Mouse (Mus musculus) cerebral cortex, adult 2 months (tissue): Measurements from ENCODE around the gene Myo18a.

Source experiments
- WGBS: fragments of 180-500 bp; shearing (Covaris S2); methylation state at CpG from one replicate; pipeline ENCODE4 v1.1.7; 2018; 5-methylcytosine and 5-hydroxymethylcytosine counted together

Myo18a gene

DNA sequence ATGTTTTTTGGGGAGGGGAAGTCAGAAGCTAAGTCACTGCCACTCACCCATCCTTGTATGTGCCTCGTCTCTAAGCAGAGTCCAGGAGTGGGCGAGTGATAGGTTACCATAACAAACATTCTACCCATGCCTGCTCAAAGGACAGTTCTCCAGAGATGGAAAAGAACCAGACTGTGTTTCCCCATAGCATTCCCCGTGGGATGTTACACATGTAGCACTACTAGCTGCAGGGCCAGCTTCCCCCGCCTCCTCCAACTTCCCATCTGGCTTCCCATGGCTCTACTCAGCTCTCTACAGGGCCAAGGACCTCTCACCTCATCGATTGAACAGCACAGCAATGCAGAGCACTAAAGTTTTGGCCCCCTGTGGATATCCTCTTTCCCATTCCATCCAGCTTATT lies 32.2 kb downstream of the Myo18a start:
- 44% methylated on average over 5 of the region's 5 CpGs for WGBS

DNA sequence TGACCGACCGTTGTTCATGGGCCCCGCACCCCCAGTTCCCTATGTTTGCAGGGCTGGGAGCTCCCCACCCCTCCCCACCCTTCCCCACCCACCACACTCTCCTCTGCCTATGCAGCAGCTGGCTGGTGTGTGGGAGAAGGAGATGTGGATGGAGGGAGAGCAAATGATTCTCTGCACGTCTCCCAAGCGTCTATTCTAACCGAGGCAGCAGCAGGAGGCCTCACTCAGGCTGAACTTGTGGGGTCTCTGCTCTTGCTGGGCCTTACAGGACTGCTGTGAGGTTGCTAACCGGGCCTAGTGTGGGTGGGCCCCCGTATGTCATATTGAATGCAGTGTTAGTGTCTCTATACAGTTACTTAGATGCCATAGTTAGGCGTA lies 37.4 kb downstream of the Myo18a start:
- WGBS, result 30% methylated on average over 9 of the region's 9 CpGs

DNA sequence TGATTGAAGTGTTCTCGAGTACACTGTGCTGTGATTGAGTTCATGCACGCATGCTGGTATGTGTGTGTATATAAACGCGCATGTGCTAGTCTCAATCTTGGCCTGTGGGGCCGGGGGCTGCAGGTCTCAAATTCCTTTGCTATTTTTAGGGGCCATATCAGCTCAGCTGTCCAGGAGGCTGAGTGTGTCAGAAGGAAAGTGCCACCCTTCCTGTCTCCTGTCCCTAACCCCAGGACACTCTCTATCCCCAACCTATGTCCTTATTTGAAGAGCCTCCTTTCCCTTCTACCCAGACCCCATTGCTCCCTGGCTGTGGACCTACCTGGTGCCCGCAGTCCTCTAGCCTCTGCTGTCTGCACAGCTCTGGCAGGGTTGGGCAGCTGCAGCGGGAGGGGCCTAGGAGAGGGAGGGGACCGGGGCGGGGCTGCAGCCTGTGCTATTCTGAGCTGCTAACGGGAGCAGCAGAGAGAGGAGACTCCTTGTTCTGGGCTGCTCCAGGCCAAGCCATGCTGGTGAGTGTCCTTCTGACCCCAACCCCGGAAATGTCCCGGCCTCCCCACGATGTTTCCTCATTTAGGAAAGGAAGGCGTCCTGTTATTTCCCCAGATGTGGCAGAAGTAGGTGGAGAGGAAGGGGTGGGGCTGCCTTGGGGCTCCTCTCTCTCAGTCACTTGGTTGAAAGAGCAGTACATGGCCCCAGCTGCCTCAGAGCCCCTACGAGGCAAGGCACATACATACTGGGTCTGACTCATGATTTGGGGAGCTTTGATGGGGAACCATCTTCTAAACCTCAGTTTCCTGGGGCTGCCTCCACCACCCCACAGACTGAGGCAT lies 38.0 kb downstream of the Myo18a start:
- 14% methylated on average over 15 of the region's 15 CpGs for WGBS

DNA sequence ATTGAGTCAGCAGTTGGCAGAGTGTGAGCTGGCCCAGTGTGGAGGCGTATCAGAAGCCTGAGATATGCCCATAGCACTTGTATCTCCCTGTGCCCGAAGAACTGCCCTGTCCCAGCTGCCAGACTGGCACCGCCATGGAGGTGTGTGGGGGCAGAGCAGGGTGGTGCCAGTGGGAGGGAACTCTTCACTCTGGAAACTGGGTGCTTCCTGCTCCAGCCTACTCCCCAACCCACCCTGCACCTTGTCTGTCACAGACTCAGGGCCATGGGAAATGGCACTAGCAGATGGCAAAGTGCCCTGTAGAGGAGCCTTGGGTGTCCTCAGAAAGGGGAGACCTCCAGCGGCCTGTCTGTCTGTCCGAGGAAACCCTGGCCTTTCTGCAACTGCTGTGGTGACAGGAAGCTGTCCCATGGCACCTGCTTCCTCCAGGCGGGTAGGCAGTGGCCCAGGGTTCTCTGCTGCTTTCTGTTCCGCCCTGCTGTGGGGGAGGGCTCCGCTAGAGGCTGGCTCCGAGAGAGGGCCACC lies 39.4 kb downstream of the Myo18a start:
- WGBS, result 46% methylated on average over 9 of the region's 9 CpGs

GRCm38 (mm10) chr11:77806218-77806617 lies 43.2 kb downstream of the Myo18a start:
- 7% methylated on average over 2 of the region's 2 CpGs for WGBS

DNA sequence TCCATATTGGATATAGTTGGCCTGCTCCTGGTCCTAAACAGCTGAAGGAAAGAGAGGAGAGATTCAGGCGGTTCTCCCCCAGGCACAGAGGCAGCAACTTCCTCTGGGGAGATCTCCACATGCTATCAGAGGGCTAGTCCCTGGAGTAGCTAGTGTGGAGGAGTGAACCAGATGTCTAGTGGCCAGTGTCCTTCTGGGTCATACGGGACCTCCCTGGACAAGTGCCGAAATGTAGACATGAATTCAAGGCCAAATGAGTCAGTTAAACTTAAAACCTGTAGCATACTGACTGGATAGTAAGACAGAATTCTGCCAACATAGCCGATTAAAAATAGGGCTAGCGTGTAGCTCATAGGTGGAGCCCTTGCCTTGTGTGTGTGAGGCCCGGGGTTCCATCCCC lies 43.8 kb downstream of the Myo18a start:
- 59% methylated on average over 6 of the region's 6 CpGs for WGBS

GRCm38 (mm10) chr11:77808051-77808465 lies 45.0 kb downstream of the Myo18a start:
- 26% methylated on average over 5 of the region's 5 CpGs for WGBS

GRCm38 (mm10) chr11:77809215-77809614 lies 46.2 kb downstream of the Myo18a start:
- 51% methylated on average over 4 of the region's 4 CpGs for WGBS

DNA sequence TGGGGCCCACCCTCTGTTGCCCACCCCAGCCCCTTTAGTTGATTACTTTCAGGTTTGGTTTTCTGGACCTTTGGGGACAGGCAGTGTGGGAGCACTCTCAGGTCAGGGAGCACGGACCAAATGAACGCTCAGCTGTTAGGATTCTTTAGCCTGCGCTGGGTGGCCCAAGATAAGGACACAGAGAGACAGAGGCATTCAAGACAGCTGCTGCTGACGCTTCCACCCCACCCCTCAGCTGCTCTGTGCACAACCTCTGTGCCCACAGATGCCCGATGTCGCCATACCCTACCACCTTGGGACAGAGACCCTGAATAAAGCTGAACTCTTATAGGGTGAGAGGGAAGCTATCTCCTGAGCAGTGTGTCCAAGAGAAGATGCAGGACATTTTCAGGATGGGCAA lies 47.0 kb downstream of the Myo18a start:
- WGBS, result 82% methylated on average over 6 of the region's 6 CpGs

- 27% methylated on average over 2 of the region's 2 CpGs for WGBS
Observed at GRCm38 (mm10) chr11:77813969-77814368, 50.9 kb downstream of the Myo18a start.

GRCm38 (mm10) chr11:77816003-77816402 lies 53.0 kb downstream of the Myo18a start:
- 23% methylated on average over 3 of the region's 3 CpGs for WGBS

DNA sequence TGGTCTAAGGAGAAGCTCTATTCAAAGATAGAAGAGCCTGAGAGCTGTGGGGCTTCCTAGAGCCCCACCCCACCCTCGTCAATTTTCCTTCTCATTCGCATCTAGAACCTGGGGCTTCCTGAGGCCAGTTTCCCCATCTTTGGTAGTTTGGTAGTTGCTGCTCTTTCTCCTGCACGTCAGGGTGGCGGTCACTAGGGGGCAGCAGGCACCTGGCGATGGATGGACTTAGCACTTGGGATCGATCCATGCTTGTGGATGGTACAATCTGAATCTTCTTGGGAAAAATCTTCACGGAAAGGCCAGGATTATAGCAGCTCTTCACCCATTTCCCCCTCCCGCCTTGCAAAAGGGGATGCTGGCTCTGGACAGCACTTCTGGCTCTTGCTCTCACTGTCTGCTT lies 58.6 kb downstream of the Myo18a start:
- WGBS, result 25% methylated on average over 8 of the region's 8 CpGs

DNA sequence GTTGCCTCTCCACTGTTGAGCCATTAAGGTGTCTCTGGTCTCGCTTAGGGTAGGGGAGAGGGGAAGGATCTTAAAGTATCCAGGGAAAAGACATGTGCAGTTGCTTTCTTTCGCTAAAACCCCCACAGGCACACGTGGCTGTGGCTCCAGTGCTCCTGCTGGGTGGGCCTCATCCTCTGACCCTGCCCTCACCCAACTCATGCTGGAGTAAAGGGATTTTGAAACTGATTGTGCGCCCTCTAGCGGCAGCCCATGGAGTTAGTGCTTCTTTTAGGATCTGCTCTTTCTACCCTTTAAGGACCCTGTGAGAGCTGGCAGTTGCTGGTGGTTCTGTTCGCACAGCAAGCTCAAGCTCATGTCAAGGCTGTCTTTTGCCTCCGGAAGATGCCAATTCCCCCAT lies 59.7 kb downstream of the Myo18a start:
- WGBS, result 27% methylated on average over 7 of the region's 7 CpGs

- 10% methylated on average over 5 of the region's 5 CpGs for WGBS
Observed at GRCm38 (mm10) chr11:77825853-77826252, 62.8 kb downstream of the Myo18a start.

- 21% methylated on average over 3 of the region's 3 CpGs for WGBS
Observed at GRCm38 (mm10) chr11:77826311-77826710, 63.3 kb downstream of the Myo18a start.

DNA sequence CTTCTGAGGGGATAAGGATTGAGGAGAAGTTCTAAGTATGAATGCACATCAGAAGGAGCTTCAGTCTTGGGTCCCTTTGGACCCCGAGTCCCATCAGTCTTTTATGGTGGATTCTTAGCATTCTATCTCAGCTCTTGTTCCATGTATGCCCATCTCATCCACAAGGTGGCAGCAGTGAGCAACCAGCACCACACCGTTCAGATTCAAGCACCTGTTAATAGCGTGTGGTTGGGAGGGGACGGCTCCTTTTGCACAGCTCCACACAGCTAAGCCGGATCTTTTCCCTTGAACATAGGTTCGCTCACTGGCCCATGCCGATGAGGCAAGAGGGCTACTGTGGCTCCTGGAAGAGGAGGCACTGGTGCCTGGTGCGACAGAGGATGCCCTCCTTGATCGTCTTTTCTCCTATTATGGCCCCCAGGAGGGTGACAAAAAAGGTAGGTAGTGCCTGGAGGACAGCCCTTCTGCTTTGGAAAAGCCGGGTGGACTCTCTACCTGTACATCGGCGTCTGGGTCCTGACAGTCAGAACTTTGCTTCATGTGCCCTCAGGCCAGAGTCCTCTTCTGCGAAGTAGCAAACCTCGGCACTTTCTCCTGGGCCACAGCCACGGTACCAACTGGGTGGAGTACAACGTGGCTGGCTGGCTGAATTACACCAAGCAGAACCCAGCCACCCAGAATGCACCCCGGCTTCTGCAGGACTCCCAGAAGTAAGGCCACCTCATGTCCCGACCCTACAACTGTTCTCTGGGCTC lies 64.4 kb downstream of the Myo18a start:
- 51% methylated on average over 18 of the region's 18 CpGs for WGBS

DNA sequence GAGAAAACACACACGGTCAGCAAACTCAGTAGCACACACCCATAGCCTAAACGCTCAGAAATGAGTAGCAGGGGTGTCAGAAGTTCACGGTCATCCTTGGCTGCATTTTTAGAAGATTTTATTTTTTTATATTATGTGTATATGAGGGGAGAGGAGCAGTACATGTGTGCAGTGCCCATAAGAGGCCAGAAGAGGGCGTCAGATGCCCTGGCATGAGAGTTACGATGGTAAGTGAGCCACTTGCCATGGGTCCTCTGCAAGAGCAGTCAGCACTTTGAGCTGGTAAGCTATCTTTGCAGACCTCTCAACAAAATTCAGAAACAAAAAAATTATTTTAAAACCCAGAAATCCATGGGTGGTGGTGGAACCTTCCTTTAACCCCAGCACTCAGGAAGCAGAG lies 65.1 kb downstream of the Myo18a start:
- WGBS, result 94% methylated on average over 5 of the region's 5 CpGs

GRCm38 (mm10) chr11:77829043-77829841 lies 66.2 kb downstream of the Myo18a start:
- WGBS, result 64% methylated on average over 23 of the region's 23 CpGs

GRCm38 (mm10) chr11:77830875-77831274 lies 67.8 kb downstream of the Myo18a start:
- 37% methylated on average over 7 of the region's 7 CpGs for WGBS

DNA sequence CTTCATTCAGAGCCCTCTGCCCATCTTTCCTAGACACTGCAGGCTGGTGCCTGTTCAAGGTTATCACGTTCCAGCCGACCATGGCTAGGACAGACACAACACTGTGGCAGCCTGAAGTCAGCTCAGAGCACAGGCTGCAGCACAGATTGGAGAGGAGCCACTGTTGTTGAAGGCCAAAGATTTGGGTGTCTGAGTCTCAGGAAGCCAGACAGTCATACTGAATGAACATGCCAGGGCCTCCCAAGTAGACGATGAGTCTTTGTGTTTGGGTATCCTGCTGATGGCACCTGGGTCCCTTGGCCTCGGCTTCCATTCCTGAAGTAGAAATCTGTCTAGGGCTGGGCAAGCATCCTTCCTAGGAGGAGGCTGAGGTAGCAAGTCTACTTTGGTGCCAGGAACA lies 69.5 kb downstream of the Myo18a start:
- WGBS, result 48% methylated on average over 4 of the region's 4 CpGs

DNA sequence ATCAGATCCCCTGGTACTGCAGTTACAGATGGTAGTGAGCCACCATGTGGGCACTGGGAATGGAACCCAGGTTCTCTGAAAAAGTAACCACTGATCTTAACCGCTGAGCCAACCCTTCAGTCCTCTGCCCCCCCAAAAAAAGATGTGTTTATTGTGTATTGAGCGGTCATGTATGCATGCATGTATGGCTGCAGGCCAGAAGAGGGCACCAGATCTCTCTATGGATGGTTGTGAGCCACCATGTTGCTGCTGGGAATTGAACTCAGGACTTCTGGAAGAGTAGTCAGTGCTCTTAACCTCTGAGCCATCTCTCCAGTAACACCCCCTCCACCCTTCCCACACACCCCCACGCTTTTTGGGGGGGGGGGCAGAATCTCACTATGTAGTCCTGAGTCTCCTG lies 72.1 kb downstream of the Myo18a start:
- 87% methylated on average over 3 of the region's 3 CpGs for WGBS

DNA sequence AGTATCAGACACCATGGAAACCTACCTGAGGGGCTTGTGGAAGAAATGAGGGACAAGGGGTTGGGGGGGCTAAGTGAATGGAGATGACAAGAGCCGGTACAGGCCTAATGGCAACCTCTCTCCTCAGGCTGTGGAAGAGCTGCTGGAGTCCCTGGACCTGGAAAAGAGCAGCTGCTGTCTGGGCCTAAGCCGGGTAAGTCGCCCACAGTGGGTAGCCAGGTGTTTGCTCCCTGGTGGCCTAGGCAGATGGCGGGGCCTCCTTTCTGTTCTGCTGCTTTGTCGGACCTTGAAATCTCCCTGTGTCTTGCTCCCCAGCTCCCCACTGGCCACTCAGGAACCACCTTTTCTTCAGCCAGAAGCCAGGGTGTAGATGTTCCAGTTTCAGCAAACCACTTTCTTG lies 73.2 kb downstream of the Myo18a start:
- 86% methylated on average over 5 of the region's 5 CpGs for WGBS
